Mouse (Mus musculus): Measurements from ENCODE around the gene Arhgef26.

Arhgef26 gene

GRCm38 (mm10) chr3:62338044-62338443, at the start of gene Arhgef26:
TSS of gene Arhgef26 (plus strand) at chr3:62338344.
- DNase-seq: no peak

- DNase-seq: no peak
These were observed 27.7 kb upstream of the Arhgef26 start for GRCm38 (mm10) chr3:62310493-62310892.

- no peak for DNase-seq
These were observed 26.9 kb upstream of the Arhgef26 start for GRCm38 (mm10) chr3:62311224-62311623.

DNA sequence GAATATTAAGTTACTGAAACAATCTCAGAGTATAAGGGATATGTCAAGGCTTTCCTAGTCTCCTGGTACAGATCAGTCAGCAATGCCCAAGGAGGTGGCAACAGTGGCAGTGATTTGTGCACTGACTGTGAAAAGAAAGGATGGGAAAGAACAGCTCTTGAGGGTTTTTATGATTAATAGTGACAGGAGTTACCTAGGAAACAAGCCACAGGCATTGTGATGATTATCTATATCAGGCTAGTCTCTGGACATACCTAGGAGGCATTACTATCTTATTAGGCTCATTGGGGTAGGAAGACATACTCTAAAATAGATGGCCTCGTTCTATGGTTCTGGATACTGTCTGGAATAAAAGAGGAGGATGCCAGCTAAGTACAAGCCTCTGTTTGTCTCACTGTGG, 13.4 kb upstream of the Arhgef26 start:
- no peak for DNase-seq

DNA sequence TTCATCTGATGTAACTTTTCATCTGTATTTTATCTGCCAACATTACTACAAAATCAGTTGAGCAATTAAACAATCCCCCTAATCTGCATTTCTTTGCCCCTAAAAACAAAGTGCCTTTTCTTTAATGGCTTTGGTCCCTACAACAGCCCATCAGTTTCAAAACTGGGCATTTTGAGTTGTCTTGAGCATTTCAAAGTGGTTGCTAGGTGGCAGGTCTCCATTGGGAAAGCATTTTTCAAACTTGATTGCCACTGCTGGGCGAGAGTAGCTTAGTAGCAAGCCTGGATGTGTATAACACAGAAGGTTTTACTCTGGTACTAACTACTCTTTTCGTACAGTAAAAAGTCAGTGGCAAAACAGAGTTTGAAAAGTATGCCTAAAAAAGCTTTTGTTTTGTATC, 10.2 kb upstream of the Arhgef26 start:
- DNase-seq: no peak

DNA sequence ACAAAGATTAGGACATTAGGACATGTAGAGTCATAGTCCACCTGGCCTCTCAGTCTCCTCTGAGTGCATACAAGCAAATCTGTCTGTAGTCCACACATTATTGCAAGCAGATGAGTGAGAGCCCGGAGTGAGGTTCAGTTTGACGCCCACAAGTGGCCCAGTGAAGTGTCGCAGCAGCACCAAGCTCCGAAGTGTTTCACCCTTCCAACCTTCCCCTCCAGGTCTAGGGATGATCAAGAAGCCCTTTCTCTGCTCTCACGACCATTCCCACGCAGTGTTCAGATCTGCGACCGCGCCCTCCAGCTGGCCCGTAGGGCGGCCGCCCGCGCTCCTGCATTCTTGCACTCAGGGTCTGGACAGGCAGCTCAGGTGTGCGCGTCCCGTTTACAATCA, 313 bp downstream of the Arhgef26 start:
- DNase-seq: no peak

DNA sequence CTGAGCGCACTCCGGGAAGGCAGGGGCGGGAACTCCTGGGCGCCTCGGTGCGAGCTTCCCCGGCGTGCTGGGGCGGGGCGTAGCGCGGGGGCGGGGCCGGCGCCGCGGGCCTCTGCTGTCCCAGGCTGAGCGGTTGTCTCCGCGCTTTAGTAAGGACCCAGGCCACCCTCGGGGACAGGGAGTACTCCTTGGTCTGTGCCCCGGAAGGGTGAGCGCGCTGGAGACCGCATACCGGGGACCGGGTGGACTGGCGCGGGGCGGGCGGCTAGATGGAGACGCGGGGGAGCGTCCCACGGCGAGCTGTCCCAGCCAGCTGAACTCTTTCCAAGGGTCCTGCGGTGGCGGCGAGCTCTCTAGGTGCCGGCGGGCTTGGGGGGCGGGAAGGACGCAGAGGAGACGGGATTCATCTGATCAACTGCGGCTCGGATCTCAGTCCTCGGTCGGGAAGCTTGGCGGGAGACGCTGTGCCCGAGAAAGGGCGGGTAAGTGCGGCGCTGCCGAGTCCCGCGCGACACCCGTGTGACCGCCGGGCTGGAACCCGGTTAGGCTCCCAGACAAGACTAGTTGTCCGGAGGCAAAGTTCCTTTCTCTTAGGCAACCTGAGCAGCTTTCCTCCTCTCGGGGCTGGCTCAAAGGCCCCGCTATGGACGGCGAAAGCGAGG, 841 bp downstream of the Arhgef26 start:
- peak; percentile 6 for DNase-seq

GRCm38 (mm10) chr3:62339516-62340051, 1.4 kb downstream of the Arhgef26 start:
- DNase-seq: peak; percentile 4

DNA sequence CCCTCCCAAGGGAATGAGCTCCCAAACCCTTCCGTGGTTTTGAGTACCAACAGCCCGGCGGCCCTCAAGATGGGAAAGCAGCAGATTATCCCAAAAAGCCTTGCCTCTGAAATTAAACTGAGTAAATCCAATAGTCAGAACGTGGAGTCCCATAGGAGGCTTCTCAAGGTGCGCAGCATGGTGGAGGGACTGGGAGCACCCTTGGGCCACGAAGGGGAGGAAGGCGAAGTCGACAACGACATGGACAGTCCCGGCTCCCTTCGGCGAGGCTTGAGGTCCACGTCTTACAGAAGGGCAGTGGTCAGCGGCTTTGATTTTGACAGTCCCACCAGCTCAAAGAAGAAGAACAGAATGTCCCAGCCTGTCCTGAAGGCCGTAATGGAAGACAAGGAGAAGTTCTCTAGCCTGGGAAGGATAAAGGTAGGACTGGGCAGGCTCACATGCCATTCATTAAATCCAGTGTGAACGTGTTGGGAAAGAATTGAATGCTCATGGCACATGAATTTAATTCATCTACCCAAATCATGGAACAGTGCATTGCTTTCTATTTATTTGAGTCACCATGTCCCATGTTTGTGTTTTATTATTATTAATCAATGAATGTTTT, 2.1 kb downstream of the Arhgef26 start:
- no peak for DNase-seq

DNA sequence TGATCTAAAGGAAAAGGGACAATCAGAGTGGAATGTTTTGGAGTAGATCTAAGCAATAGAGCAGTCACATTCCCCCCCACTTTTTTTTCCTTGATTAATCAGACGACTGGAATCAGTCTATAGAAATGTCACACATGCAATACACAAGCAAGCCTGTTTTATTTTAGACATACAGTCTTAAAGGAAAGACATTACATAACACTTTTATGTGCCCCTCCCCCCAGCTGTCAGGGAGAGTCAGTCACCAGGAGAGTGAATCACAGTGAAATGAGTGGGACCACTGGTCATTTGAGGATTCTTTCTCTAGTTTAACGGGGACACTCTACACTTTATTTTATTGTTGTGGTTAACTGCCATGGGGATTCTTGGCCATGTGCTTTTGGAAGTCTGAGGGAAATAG, 2.7 kb downstream of the Arhgef26 start:
- DNase-seq: no peak

GRCm38 (mm10) chr3:62341496-62342205, 3.5 kb downstream of the Arhgef26 start:
- no peak for DNase-seq

- no peak for DNase-seq
These were observed 10.5 kb downstream of the Arhgef26 start for GRCm38 (mm10) chr3:62348514-62349217.

- no peak for DNase-seq
These were observed 11.2 kb downstream of the Arhgef26 start for GRCm38 (mm10) chr3:62349218-62349897.

DNA sequence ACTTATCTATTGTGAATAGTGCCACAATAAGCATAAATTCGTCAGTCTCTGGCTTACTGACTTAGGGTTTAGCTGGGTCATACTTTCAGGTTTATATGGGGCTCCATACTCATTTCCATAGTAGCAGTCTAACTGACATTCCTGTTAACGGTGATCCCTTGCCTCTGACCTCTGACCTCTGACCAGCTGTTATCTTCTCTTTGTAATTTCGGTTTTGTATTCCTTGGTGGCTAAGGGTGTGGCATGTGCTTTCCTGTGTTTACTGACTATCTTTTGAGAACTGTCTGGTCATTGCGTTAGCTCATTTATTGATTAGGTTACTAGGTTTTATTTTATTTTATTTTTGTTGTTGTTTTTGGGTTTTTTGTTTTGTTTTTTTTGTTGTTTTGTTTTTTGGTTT, 13.9 kb downstream of the Arhgef26 start:
- no peak for DNase-seq

DNA sequence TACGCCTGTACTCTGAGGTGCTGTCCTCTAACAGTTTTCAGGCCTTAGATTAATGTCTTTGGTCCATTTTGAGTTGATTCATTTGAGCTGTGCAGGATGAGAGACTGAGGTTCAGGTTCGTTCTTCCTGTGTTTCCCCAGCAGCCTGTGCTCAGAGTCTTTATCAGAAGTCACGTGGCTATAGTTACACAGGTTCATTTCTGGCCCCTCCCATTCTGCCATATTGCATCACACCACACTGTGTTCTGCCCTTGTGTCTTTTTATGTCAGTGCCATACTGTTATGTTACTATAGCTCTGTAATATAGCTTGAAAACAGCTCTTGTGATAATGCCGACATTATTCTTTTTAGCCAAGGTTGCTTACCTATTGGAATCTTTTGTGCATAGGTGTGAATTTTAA, 14.7 kb downstream of the Arhgef26 start:
- DNase-seq: no peak

GRCm38 (mm10) chr3:62367882-62368281, 29.7 kb downstream of the Arhgef26 start:
- DNase-seq: no peak

DNA sequence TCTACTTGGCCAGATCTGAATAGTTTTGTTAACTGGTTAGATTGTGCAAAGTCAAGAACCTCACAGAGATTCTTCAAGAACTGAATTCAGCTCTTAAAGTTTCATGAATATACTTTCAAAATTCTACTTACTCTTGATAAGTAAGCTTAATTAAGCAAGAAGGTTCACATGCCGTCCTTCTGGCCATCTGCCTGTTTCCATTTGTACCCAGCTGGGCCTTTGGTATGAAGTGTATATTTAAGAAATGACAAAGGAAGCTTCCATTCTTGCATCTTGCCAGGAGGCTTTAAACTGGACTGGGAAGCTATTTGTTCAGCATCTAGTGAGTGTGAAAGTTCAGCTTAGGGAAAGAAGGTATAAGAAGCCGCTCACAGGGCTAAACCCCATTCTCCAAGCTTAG, 34.7 kb downstream of the Arhgef26 start:
- DNase-seq: no peak

GRCm38 (mm10) chr3:62374346-62374745, 36.2 kb downstream of the Arhgef26 start:
- DNase-seq: no peak

DNA sequence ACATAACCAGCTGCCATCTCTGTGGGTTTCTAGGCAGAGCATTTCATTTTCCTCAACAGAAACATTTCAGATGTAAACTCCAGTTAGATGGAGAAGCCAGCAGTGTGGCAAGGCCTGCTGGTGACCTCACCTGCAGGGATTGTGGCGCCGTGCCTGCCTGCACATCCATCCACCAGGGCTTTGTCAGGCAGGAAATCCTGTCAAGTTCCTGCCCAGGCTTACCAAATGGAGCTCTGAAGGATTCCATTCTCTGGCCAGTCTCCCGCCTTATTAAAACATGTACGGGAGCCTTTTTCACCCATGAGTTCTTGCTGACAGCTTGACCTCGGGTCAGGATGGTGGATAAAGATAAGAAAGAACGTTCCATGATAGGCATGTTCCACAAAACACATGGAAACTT, 36.7 kb downstream of the Arhgef26 start:
- no peak for DNase-seq

- no peak for DNase-seq
These were observed 38.6 kb downstream of the Arhgef26 start for GRCm38 (mm10) chr3:62376719-62377118.

GRCm38 (mm10) chr3:62379946-62380345, 41.8 kb downstream of the Arhgef26 start:
- DNase-seq: no peak

- DNase-seq: no peak
These were observed 42.3 kb downstream of the Arhgef26 start for GRCm38 (mm10) chr3:62380420-62380819.

DNA sequence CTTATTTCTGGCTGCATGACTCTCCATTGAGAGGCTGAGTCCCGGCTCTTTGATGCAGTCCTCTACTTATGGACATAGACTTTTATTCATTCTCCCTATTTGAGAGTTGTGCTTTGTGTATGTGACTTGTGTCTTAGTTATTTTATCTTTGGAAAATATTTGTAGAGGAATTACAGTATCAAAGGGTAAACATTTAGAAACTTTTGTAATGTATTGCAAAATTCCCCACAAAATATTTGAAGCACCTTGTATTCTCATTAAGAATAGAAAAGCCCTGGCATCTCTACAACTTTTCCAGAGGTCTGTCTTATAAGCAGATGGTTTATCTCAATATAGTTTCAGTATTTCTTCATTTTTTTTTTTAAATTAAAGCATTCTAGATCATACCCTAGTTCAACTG, 44.7 kb downstream of the Arhgef26 start:
- no peak for DNase-seq
